Mouse (Mus musculus): ENCODE results near the gene Cerk.
"Not testable (repeated sequence)": the region's sequence is repeated elsewhere in the genome, so short reads cannot be mapped to it uniquely, and the experiment has no call there.

The Cerk gene

GRCm38 (mm10) chr15:86185689-86186569, at the start of gene Cerk:
Gene Cerk (minus strand): TSS chr15:86186141.
- DNase-seq (ENCODE audit: low read depth, low spot score), result peak; percentile 72

- DNase-seq (ENCODE audit: low read depth, low spot score), result no peak
Measured at GRCm38 (mm10) chr15:86234517-86235441, 48.8 kb upstream of the Cerk start.

- no peak for DNase-seq (ENCODE audit: low read depth, low spot score)
Measured at GRCm38 (mm10) chr15:86234001-86234400, 48.1 kb upstream of the Cerk start.

- no peak for DNase-seq (ENCODE audit: low read depth, low spot score)
Measured at GRCm38 (mm10) chr15:86231831-86232512, 46.0 kb upstream of the Cerk start.

DNA sequence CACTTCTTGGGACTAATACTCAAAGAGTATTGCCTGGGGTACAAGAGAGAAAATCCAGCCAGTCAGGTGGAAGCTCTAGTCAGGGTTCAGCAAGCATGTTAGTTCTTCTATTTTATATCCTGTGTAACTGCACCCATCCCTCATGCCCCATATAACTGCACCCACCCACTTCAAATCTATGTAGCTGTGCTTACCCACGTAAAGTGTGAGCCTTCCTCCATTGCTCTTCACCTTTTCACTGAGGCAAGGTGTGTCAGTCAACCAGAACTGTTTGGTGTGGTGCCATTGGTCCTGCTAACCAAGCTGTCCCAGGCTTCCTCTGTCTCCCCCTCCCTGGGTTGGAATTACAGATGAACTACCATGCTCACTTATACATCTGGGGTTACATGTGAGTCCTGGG, 45.2 kb upstream of the Cerk start:
- no peak for DNase-seq (ENCODE audit: low read depth, low spot score)

DNA sequence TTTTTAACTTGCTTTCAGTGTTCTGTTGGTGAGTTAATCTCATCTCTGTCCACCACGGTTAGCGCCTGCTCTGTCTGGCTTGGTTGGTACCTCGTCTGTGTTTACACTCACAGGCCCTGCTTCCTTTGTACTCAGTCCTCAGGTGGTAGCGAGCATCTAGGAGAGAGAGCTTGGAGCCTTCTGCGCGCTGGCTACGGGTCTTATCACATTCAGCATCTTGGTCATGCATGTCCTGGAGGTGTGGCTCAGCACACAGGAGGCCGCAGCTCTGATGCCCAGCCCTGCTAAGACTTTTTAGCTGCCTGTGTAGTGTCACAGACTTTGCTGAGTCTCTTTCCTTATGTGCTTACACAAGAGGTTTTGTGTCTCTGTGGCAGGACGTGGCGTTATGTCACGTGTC, 43.7 kb upstream of the Cerk start:
- no peak for DNase-seq (ENCODE audit: low read depth, low spot score)

DNA sequence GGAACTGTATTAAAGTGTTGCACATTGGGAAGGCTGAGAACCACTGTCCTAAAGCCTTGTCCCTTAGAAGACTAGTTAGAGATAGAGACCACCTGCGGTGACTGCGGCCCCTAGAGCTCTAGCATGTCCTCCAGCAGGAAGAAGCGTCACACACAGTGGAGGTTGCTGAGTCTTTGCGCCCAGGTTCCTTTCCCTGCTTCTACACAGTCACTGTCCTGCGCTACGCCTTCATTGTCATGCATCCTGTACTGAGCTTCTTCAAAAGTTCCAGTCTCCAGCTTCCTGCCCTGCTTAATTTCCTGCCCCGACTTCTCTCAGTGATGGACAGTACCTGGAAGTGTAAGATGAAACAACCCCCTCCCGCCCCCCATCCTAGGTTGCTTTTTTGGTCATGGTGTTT, 43.1 kb upstream of the Cerk start:
- DNase-seq (ENCODE audit: low read depth, low spot score), result no peak

- DNase-seq (ENCODE audit: low read depth, low spot score), result no peak
Measured at GRCm38 (mm10) chr15:86228186-86228585, 42.2 kb upstream of the Cerk start.

GRCm38 (mm10) chr15:86226968-86227367, 41.0 kb upstream of the Cerk start:
- DNase-seq (ENCODE audit: low read depth, low spot score), result no peak

GRCm38 (mm10) chr15:86226221-86226620, 40.3 kb upstream of the Cerk start:
- DNase-seq (ENCODE audit: low read depth, low spot score), result no peak

- DNase-seq (ENCODE audit: low read depth, low spot score), result no peak
Measured at GRCm38 (mm10) chr15:86224972-86225551, 39.1 kb upstream of the Cerk start.

DNA sequence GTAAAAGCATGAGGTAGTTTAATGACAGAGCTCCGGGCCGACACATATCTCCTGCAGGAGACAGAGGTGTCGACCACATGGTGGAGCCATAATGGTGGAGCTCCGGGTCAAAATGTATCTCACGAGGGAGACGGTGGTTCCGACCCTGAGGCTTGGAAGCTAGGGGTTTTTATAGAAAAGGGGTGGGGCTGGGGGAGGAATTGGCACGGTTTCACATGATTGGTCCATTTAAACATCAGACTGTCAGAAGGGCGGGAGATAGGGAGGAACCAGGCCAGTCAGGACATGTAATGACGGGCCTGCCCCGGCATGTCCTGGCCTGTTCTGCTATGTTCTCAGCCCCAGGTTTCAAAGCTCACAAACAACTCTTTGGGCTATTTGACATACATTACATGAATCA, 36.0 kb upstream of the Cerk start:
- DNase-seq (ENCODE audit: low read depth, low spot score), result not testable (repeated sequence)

- no peak for DNase-seq (ENCODE audit: low read depth, low spot score)
Measured at GRCm38 (mm10) chr15:86221369-86221768, 35.4 kb upstream of the Cerk start.

DNA sequence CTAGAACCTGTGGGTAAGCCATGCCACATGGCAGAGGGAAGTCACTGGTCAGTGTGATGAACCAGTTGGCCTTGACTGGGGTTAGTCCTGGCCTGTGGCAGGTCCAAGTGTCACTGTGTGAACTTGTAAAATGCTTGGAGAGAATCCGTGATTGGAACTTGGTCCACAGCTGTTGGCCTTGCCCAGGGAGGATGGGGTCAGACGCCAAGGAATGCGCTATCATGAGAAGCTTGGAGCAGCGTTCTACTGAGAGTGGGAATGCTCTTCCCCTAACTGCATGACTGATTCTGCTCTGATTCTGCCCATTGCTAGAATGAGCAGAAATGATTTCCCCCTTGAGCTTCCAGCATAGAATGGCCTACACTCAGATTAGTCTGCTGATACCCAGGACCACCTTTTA, 34.8 kb upstream of the Cerk start:
- DNase-seq (ENCODE audit: low read depth, low spot score), result no peak

GRCm38 (mm10) chr15:86220229-86220630, 34.3 kb upstream of the Cerk start:
- no peak for DNase-seq (ENCODE audit: low read depth, low spot score)

- DNase-seq (ENCODE audit: low read depth, low spot score), result no peak
Measured at GRCm38 (mm10) chr15:86219534-86220228, 33.7 kb upstream of the Cerk start.

GRCm38 (mm10) chr15:86216641-86217040, 30.7 kb upstream of the Cerk start:
- DNase-seq (ENCODE audit: low read depth, low spot score), result not testable (repeated sequence)

DNA sequence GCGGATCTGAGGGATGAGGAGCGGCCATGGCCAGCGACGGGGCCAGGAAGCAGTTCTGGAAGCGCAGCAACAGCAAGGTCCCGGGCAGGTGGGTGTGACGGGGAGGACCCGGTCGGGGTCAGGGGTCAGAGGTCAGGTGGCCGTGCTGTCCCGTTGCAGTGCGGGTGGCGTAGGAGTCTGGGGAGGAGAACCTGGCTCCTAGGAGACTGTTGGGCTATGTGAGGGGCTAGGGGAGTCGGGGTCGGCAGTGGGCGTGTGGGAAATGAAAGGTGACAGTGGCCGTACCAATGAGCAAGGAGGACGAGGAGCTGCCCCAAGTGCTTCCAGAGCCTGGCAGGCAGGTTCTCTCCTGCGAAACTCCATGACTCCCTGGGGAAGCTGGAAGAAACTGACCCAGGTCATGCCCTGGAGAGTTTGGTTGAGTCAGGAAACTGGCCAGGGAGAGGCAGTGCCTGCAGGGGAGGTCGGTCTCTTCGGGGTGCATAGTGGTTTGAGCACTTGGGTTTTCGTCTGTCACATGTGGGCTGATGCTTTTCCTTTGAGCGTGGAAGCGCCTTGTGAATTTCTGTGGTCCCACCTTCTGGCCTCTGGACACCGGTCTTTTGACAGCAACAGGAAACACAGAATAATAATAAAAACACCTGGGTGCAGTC, 28.7 kb upstream of the Cerk start:
- no peak for DNase-seq (ENCODE audit: low read depth, low spot score)

DNA sequence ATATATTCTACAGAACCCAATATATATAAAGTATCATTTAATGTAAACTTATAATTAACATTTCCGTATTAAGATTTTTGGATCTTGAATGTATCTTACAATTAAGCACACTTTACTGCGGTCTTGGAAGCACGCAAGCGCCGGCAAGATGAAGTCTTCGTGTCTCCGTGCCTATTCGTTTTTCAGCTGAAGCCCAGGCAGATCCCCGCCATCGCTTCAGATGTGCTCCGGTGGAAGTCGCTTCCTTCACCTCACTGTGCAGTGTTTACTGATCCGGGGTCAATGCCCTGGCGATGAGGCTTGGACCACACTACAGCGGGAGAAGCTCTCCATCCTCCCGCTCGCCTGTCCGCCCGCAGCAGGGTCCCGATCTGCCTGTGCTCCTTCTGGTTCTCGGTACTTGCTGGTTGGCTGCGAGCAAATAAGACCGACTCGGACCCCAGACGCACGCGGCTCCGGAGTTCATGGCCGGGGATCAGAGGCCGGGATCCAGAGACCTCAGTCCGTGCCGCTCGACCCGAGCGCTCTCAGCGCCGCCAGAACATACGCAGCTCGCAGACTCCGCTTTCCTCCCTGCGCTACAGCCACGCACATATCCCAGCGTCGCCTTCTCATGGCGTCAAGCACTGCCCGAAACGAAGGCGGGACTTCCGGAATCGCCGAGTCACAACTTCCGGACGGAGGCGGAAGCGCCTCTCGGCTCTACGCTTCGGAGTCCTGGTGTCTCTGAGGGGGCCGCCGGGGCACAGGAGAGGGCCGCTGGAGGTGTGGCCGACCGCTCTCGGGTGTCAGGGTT, 28.0 kb upstream of the Cerk start, which contains the start of gene Tbc1d22a:
Tbc1d22a (plus strand) TSS at position 707 of the 796 bp plus-strand sequence.
- peak; percentile 97 for DNase-seq (ENCODE audit: low read depth, low spot score)
